Mouse (Mus musculus) urinary bladder, adult 2 months (tissue): ENCODE measurements around the gene AW551984. TPM values are rescaled to one million over a fixed set of nuclear protein-coding genes. Genes with fewer than 3 reads are reported as not detected.

ENCODE experiments used
- DNase-seq: peaks from one replicate; pipeline ENCODE4 v3.0.0; 2022; ENCODE audit warnings: low spot score
- polyA plus RNA-seq: library from polyadenylated mRNA; depleted of rRNA; stranded (reverse); fragments of >200 nt; gene quantifications from 2 replicates; pipeline ENCODE4 v1.2.3, GENCODE M21; 2012; rRNA removed

Gene AW551984
- polyA plus RNA-seq, result 14.8 and 16.8 TPM in 2 replicates

DNA sequence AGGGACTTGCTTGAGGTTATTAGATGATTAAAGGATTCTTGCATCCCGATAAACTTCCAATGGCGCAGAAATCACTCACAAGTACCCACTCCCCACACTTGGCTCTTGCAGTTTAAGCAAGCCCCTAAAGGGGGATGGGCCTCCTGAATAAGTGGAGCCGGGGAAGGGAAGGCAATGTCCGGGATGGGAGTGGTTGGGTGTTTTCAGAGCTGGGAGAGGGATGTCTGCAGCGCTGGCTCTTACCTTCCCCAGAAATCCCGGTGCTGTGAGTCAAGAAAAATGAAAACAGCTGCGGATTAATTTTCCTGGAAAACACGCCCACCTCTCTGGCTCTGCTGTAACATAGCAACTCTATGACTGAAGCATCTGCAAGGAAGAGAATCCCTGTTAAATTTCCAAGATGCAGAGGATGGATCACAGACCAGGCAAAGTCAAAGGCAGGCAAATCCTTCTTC is at the start of gene AW551984:
AW551984 (minus strand) TSS at position 405 of the 455 bp plus-strand sequence.
- no peak for DNase-seq

DNA sequence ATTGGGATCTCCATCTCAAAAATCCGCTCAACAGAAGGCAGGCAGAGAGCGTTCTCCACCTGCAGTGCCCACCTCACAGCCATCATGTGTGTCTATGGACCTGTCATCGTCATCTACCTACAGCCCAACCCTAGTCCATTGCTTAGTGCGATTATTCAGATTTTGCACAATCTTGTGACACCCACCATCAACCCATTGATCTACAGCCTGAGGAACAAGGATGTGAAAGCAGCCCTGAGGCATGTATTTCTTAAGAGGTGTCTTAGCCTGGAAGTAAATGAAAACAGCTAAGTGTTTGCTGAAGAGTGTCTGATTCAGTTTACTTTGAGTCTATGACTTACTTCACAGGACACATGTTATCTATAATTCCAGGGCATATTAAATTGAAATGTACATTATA is 43.2 kb upstream of the AW551984 start:
- no peak for DNase-seq

DNA sequence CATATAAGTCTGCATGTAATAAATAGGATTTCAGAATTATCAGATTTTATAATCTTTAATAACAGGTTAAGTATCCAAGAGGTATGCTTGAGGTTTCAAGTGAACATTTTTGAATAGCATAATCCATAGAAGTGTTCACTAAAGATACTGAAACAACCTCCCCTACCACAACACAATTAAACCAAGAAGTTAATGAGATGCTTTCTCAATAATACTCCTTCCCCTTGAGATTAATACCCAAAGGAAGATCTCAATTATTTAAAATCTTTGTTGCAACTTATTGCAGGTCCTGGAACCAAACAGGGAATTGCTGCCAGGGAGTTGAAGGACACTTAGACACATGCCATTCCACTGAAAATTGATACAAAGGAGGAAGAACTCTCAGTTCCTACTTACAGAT is 40.6 kb upstream of the AW551984 start, which contains the start of gene Olfr961:
Olfr961 (plus strand) TSS at position 301 of the 400 bp plus-strand sequence.
- no peak for DNase-seq

DNA sequence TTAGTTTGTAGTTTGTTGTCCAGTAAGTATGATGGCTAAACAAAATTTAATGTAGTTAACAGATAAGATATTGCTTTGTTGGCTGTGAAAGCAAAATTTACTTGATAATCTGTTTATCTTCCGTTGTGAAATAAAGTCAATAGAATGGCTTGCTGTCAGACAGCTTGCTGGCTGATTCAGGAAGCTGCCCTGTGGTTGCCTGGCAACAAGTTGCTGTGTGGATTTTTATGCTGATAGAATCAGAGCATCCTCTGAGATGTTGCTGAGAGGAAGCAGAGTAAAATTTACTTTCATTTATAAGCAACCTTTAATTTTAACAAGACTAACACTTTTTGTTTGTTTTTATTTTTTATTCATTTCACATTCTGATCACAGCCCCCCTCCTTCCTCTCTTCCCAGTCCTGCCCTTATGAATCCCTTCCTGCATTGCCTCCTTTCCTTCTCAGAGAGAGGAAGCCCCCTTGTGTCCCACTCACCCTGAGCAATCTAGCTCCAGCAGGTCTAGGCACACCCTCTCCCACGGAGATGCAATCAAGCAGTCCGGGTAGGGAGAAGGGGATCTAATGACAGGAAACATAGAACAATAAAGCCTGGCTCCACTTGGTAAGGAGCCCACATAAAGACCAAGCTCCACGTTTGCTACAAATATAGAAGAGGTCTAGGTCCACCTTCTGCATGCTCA is 29.9 kb upstream of the AW551984 start:
- no peak for DNase-seq

- no peak for DNase-seq
Measured at GRCm38 (mm10) chr9:39629069-39629468, 24.9 kb upstream of the AW551984 start.

DNA sequence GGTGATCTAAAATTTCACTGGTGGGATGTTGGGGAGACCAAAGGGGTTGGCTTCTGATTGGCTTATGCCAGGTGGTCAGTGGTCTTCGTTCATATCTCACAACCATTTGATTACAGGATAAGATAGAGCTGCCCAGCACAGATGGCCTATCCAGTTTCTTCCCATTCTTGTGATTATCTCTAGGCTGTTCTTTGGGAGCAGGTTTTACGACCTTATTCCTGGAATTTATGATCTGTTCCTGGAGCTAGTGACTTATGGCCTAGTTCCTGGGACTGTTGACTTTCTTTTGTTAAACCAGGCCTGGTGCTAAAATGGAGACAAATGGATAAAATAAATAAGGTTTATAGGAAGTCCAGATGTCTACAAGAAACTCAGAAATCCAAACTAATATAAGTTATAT is 20.5 kb upstream of the AW551984 start:
- DNase-seq, result no peak

DNA sequence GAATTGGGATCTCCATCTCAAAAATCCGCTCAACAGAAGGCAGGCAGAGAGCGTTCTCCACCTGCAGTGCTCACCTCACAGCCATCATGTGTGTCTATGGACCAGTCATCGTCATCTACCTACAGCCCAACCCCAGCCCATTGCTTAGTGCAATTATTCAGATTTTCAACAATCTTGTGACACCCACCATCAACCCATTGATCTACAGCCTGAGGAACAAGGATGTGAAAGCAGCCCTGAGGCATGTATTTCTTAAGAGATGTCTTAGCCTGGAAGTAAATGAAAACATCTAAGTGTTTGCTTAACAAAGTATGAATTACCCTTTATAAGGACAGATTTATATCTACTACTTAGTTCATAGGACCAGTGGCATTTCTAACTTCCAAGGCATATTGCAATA is 19.6 kb upstream of the AW551984 start:
- DNase-seq, result no peak

DNA sequence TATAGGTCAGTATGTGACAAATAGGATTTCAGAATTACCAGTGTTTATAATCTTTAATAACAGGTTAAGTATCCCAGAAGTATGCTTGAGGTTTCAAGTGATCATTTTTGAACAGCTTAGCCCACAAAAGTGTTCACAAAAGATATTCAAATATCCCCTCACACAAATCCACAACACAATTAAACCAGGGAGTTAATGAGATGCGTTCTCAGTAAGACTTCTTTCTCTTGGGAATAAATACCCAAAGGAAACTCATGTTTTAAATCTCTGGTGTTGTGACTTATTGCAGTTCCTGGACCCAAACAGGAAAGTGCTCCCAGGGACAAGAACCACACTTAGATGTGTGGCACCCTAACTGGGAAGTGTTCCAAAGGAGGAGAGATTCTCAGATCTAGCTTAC is 16.9 kb upstream of the AW551984 start, which contains the start of gene Olfr960:
Olfr960 (plus strand) TSS at position 301 of the 400 bp plus-strand sequence.
- DNase-seq, result no peak

DNA sequence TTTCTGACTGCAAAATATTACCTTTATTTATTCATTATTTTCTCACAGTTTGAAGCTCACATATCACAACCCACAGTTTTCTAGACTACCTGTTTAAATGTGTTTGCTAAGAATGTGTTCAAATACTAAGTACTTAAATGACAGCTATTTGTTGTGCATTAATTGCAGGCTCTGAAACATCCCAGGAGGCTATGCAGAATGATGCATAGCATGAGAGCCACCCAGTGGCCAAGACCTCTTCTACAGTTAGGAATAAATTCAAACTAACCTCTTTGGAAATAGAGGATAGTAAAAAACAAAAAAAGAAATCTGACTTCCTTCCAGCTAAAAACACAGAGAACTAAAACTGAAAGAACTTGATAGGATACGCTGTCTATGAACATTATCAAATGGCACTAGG is 7.8 kb upstream of the AW551984 start:
- no peak for DNase-seq

DNA sequence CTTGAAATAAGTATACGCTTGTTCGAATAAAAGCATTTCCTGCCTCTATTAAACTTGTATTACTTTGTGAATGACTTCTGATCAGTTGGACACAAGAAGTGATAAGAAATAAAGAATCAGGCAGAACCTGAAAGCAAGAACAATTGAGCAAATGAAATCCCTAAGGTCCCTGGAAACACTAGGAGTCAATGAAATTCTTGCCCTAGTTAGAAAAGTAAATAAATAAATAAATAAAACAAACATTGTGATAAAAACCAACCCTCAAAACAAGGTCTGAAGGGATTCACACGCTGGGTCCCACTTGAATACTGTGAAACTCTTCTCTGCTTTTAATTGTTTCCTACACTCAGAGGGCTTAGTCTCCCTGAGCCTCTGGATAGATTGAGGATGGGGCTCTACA is 6.2 kb upstream of the AW551984 start, which contains the start of gene Olfr148:
Olfr148 (plus strand) TSS at position 301 of the 400 bp plus-strand sequence.
- DNase-seq, result no peak

- DNase-seq, result no peak
Measured at GRCm38 (mm10) chr9:39608497-39608896, 4.3 kb upstream of the AW551984 start.

- DNase-seq, result no peak
Measured at GRCm38 (mm10) chr9:39603333-39603845, 814 bp downstream of the AW551984 start.

DNA sequence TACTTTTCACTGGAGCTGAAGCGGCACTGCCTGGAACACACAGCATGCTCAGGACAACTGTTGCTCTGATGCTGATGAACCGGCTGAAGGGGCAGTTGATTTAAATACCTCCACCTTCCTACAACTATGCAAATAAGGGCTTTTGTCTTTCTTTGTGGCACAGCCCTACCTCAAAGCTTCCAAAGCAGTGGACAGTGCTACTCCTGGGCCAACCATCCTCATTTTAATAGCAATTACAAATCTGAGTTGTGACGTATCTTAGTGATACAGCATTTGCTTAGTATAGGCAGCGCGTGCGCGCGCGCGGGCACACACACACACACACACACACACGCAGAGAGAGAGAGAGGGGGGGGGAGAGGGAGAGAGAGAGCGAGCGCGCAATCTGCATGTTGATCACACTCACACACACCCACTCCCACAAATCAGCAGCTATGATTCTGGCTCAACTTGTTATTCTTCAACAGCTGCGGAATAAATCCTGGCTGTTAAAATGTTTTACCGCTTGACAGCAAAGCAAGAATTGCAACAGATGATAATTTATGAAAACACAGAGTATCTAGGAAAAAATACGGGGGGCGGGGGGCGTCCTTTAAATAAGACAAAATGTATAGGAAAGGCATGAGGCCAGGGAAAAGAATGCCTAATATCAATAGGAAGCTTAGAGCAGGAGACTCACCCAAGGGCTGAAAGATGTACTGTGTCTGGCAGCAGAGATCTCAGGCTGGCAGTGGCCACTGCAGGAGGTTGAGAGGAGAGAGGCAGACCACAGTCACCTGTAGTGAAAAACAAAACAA is 1.5 kb downstream of the AW551984 start:
- DNase-seq, result no peak

GRCm38 (mm10) chr9:39577050-39577449 is 27.2 kb downstream of the AW551984 start:
- DNase-seq, result no peak

- no peak for DNase-seq
Measured at GRCm38 (mm10) chr9:39575469-39575868, 28.7 kb downstream of the AW551984 start, which contains the start of gene Olfr959. TSS of gene Olfr959 (minus strand) at chr9:39575569.

DNA sequence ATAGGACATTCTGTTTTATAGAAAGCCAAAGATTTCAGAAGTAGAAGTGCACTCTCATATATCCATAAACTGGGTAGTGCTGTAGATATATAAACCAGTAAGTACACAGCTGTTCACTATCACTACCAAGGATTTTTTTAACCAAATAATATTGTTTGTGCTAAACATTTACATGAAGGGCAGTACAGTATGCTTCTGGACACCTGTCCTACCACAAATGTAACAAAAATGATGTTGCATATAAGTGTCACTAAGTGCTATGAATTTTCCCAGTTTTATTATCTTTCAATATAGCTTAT is 45.9 kb downstream of the AW551984 start:
- DNase-seq, result no peak

DNA sequence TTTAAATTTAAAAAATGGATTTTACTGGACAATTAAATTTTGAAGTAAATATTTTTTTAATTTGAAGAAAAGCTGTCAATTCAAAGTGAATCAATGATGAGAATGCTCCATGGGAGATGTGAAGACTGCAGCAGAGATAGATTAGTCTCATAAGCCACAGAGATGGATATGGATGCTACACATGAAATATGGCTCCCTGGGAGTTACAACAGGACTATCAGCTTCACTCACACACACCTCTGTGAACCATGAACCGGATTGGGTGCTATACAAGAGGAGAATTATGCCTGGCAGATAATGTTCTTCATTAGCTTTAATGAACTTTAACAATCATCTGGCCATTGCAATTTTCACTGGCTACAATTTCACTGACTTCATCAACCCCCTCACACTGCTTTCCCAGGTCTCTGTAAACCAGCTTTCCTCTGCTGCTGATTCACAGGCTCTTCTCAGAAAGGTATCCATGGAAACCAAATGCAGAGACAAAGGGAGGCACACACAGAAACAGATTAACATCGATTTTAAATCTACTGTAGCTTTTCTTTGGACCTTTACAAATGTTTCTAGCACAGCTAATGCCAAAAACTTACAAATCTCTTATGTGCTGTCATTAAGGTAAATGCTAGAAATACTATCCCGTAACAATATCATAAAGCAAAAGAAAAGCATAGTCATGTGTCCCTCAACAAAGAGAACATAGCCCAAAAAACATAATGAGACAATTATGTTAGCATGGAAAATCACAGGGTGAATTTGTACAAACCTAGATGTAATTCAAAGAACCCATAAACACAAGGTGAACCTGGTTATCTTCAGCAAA is 46.5 kb downstream of the AW551984 start:
- DNase-seq, result no peak

GRCm38 (mm10) chr9:39553946-39554345 is 50.3 kb downstream of the AW551984 start, which contains the start of gene Olfr958:
TSS of gene Olfr958 (minus strand) at chr9:39554054.
- DNase-seq, result no peak

DNA sequence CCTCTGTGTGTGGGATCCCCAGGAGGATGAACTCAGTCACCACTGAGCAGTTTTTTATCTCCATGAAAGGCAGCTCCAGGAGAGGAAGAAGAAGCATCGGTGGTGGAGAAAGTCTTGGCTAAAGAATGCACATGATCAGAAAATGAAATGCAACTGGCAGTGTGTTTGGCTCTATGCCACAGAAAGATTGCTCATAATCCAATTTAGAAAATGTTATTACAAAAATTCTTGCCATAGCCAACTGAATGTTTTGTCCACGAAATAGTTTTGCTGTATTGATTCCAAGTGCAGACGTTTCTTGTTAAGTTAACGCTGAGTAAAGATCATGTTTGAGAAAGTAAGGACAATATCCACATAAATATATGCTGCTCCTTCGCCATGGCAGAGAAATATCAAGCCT is 53.4 kb downstream of the AW551984 start:
- DNase-seq, result no peak
